Mouse (Mus musculus): Measurements from ENCODE around the gene Col19a1.

DNA sequence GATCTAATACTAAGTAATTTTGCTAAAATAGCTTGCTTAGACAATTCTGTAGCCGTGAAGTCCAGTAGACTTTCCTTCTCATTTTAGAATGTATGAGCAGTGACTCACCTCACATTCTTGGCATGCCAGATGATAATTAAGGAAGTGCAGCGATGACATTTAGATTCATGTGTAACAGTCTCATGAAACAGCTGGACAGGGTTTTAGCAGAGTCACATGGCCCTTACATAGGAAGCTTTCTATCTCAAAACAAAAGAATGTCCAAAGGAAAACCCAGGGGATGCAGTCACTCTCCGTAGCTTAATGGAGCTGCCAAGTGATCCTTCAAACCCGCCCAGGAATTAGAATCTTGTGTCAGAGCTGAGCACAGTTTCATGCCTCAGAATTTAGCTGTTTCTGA, 33.8 kb downstream of the Col19a1 start:
- TF ChIP-seq CTCF (IDR thresholded peaks at IDR 0.05) (no peak), EP300 (IDR thresholded peaks at IDR 0.05; ENCODE audit: insufficient read depth, low read depth, low read length) (no peak), POLR2A (IDR thresholded peaks at IDR 0.05; ENCODE audit: insufficient read depth, low read depth, low read length) (no peak)

Data from heart, adult 2 months (tissue).